Mouse (Mus musculus) ES-E14 (cell line): ENCODE results near the gene Pla2g12a.

Experiments
- ZC3H11A ChIP-seq: IDR thresholded peaks from 2 replicates; pipeline ENCODE4 v1.6.1; 2012; ENCODE audit warnings: low read depth, mild to moderate bottlenecking, inconsistent platforms, low read length, borderline replicate concordance
- ZNF384 ChIP-seq: IDR thresholded peaks from 2 replicates; pipeline ENCODE4 v1.6.1; 2012; ENCODE audit warnings: low read depth, low read length, inconsistent platforms

DNA sequence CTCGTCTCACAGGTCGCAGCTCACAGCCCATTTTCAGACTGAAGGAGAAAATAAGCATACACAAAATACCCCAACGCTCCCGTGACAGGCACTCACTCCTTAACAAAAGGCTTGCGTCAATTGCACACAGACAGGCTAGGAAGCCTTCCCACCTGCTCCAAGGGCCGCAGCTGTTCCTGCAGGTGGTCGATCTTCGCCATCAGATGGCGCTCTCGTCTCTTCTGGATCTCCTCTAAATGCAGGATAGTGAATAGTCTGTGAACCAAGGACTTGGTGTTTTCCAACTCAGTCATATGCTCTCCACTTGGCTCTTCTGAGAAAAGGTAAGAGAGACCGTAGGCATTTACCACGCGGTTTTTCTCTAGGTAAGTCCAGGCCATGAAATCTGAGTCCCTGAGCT lies 40.0 kb downstream of the Pla2g12a start:
- no peak for TF ChIP-seq ZNF384
- no peak for TF ChIP-seq ZC3H11A
